Mouse (Mus musculus): Measurements from ENCODE around the gene Zmym5.
"Not testable (repeated sequence)": the region's sequence is repeated elsewhere in the genome, so short reads cannot be mapped to it uniquely, and the experiment has no call there.

Zmym5 gene

DNA sequence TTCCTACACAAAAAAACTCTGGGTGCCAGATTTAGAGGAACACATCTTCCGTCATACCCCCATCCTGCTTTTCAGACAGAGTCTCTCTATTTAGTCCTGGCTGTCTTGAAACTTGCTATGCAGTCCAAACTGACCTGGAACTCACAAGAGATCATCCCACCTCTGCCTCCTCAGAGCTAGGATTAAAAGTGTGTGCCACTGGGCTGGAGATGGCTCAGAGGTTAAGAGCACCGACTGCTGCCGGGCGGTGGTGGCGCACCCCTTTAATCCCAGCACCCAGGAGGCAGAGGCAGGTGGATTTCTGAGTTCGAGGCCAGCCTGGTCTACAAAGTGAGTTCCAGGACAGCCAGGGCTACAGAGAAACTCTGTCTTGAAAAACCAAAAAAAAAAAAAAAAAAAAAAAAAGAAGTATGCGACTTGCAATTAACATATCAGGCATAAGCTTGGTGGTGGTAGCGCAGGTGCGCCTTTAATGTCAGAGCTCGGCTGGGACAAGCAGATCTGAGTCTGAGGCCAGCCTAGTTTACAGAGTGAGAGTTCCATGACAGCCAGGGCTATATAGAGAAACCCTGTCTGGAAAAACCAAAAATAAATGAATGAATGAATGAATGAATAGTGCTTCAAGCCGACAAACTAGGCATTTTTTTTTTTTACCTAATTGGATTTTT is 34.8 kb downstream of the Zmym5 start:
- no peak for DNase-seq (ENCODE audit: low spot score)

DNA sequence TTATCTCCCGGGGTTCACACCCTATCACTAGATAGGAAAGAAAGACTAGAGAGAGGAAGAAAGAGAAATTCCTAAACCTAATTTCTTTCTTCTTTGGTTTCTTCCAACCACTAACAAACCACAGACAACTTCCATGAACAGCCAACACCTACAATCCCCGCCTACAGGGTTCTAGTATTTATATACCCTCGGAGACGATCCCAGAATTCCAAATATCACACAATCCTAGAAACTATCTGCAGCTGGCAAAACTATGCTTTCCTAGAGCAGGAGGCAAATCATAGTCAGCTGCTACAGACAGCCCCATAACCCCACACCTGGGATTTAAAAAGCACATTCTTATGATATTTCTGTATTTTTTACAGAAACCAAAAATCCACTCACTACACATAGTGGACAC is 36.1 kb downstream of the Zmym5 start:
- no peak for DNase-seq (ENCODE audit: low spot score)

DNA sequence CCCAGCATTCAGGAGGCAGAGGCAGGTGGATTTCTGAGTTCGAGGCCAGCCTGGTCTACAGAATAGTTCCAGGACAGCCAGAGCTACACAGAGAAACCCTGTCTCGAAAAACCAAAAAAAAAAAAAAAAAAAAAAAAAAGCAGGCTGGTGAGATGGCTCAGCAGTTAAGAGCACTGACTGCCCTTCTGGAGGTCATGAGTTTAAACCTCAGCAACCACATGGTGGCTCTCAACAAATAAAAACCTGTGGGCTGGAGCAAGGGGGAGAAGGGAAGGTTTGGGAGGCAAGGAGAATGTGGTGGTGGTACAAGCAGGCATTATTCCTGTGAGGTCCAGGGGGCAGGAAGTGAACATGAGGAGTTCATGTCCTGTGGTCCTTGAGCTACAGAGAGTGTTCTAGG is 45.1 kb downstream of the Zmym5 start:
- DNase-seq (ENCODE audit: low spot score), result not testable (repeated sequence)

DNA sequence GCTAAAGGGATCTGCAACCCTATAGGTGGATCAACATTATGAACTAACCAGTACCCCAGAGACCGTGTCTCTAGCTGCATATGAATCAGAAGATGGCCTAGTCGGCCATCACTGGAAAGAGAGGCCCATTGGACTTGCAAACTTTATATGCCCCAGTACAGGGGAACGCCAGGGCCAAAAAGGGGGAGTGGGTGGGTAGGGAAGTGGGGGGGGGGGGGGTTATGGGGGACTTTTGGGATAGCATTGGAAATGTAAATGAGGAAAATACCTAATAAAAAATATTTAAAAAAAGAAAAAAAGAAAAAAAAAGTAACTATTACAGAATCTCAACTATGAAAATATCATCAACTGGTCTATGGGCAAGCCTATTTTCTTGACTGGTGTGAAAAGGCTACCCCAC is 46.4 kb downstream of the Zmym5 start:
- not testable (repeated sequence) for DNase-seq (ENCODE audit: low spot score)

DNA sequence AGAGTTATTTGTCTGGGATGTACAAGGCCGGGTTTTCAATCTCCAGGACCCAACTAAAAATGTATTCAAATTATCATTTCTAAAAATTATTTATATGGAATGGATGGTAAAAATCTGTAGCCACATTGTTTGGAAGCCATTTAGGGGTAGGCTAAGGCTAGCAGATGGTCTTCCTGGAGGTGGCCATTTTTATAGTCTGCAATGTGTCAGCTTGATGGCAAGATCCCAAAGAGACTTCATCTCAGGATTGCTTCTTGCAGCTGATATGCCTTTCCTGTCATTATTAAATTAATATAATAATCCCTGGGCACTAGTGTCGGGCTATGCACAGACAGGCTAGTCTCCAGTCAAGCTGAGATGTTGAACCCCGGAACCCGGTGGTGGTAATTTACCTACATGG is 60.2 kb downstream of the Zmym5 start:
- DNase-seq (ENCODE audit: low spot score), result no peak
